Mouse (Mus musculus): ENCODE measurements around the gene Ebf1.
A peak's percentile ranks its signal among the peaks of the same experiment; 100 is the strongest.

- TF ChIP-seq POLR2A (IDR thresholded peaks at IDR 0.05; ENCODE audit: insufficient read length, low read depth) (no peak), MAX (IDR thresholded peaks at IDR 0.05; ENCODE audit: low read depth) (no peak), USF1 (IDR thresholded peaks at IDR 0.05; ENCODE audit: low read depth) (no peak), POLR2AphosphoS2 (IDR thresholded peaks at IDR 0.05; ENCODE audit: insufficient read length, low read depth) (no peak), E2F4 (IDR thresholded peaks at IDR 0.05; ENCODE audit: insufficient read depth) (no peak), MYOD1 (IDR thresholded peaks at IDR 0.05; ENCODE audit: control insufficient read depth in 1 of 3, insufficient read length in 2 of 3, low read depth in 2 of 3) (peak in 1 of 3 experiments; percentile 28), TCF12 (IDR thresholded peaks at IDR 0.05; ENCODE audit: insufficient read depth, poor library complexity, severe bottlenecking) (no peak)
These were observed 395.0 kb downstream of the Ebf1 start for GRCm38 (mm10) chr11:45012081-45012480.

All from myocyte (in vitro differentiated cells).